Mouse (Mus musculus): ENCODE results near the gene Scap. TPM values are rescaled to one million over a fixed set of nuclear protein-coding genes. Genes with fewer than 3 reads are reported as not detected.

Scap gene
- polyA plus RNA-seq, 1 experiment from 2014 or later = 33.4 TPM

DNA sequence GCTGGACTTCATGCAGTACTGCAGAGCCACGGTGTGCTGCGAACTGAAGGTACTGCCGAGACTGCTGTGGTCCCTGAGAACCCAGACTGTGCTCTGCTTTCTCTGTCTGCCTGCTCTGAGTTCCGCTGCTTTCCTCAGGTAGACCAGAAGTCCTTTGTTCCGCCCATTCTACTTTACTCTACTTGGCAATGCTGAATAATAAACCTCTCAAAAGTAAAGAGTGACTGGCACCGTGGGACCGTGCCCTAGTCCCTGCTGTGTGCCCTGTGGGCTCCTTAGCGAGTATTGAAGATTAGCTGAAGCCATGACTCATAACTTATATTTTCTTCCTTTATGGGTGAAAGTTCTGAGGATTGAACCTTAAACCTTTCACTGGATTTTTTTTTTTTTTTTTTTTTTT lies 17.2 kb upstream of the Scap start:
- no peak for DNase-seq (ENCODE audit: low spot score)
- no peak overlapping the region for H3K27ac ChIP-seq
- 95% methylated on average over 8 of the region's 8 CpGs for WGBS
- no peaks in the 10 kb centered on the region for H3K9me3 ChIP-seq (replicated peaks; ENCODE audit: low read length)
- H3K4me1 ChIP-seq (replicated peaks; ENCODE audit: insufficient read depth, low read length) = no peaks in the 10 kb centered on the region
- no peak overlapping the region for H3K4me3 ChIP-seq (replicated peaks; ENCODE audit: low read depth, low read length)
- no peak overlapping the region for H3K4me2 ChIP-seq (ENCODE audit: low read length)
- H3K27me3 ChIP-seq (ENCODE audit: insufficient read depth, low read length) = no peaks in the 10 kb centered on the region
- no peak for TF ChIP-seq CTCF (IDR thresholded peaks at IDR 0.05; ENCODE audit: low read depth)
- H3K9ac ChIP-seq (ENCODE audit: low read depth, low read length) = no peak overlapping the region
- 0 out of 2 replicates have a peak, but pooled peaks cover 17% of the 10 kb centered on the region for H3K36me3 ChIP-seq (ENCODE audit: insufficient read depth, low read length)
- no peak for ATAC-seq (replicated peaks; ENCODE audit: low FRiP score, low read depth)

DNA sequence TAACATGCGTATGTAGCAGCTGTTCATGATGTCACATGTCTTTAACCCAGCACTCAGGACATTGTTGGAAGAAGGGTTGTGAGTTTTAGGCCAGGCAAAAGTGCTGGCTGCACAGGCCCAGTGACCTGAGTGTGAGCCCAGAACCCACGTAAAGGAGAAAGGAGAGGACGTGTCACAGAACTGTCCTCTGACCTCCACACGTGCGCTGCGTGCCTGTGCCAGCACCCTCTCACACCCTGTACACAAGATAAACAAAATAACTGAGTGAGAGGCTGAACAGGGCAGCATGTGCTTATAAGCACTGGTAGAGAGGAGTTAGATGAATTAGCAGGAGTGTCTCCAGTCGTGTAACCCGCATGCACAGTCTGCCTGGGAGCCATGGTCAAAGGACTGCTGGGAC lies 16.6 kb upstream of the Scap start:
- Histone ChIP-seq H3K9me3 (replicated peaks; ENCODE audit: low read length) (no peaks in the 10 kb centered on the region), H3K4me1 (replicated peaks; ENCODE audit: insufficient read depth, low read length) (no peaks in the 10 kb centered on the region), H3K36me3 (ENCODE audit: insufficient read depth, low read length) (peaks cover 20% of the 10 kb centered on the region; the same call in 1 of the 2 replicates), H3K4me3 (replicated peaks; ENCODE audit: low read depth, low read length) (no peak overlapping the region), H3K4me2 (ENCODE audit: low read length) (no peak overlapping the region), H3K9ac (ENCODE audit: low read depth, low read length) (no peak overlapping the region), H3K27me3 (ENCODE audit: insufficient read depth, low read length) (no peaks in the 10 kb centered on the region), H3K27ac (no peak overlapping the region)
- no peak for TF ChIP-seq CTCF (IDR thresholded peaks at IDR 0.05; ENCODE audit: low read depth)
- DNase-seq (ENCODE audit: low spot score) (no peak), ATAC-seq (replicated peaks; ENCODE audit: low FRiP score, low read depth) (no peak)
- WGBS = 92% methylated on average over 8 of the region's 8 CpGs

DNA sequence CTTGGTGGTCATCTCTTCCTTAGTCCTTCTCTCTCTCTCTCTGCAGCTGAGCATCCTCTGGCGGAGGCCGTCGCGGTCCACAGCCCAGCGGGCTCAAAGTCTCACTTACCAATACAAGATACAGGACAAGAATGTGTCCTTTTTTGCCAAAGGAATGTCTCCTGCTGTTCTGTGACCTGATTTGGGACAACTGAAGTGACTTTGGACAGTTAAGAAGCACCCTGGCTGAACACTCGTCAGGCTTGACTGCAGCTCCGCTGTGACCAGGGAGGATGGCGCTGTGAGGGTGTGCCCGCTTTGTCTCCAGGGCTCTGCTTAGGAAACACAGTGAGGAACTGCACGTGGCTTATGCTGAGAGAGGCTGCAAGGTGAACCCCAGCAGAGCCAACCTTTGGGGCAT lies 12.3 kb upstream of the Scap start:
- ATAC-seq (replicated peaks; ENCODE audit: low FRiP score, low read depth) = peak; percentile 80
- TF ChIP-seq CTCF (IDR thresholded peaks at IDR 0.05; ENCODE audit: low read depth) = no peak

DNA sequence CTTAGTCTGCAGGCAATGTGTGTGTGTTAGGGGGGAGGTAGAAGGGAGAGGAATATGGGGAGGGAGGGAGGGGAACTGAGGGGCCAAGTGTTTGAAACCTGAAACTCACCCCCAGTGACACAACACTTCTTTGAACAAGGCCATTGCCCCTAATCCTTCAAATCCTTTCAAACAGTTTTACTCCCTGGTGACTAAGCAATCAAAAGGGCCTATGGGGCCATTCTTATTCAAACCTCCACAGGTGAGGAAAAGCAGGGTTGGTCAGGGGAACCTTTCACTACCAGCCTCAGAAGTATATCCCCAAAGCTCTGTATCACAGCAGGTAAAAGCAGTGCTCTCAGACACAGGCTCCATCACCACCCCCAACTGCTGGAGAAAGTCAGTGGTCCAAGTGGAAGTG lies 10.1 kb upstream of the Scap start:
- Histone ChIP-seq H3K9ac (ENCODE audit: low read depth, low read length) (no peak overlapping the region), H3K4me1 (replicated peaks; ENCODE audit: insufficient read depth, low read length) (no peaks in the 10 kb centered on the region), H3K27ac (no peak overlapping the region), H3K9me3 (replicated peaks; ENCODE audit: low read length) (no peaks in the 10 kb centered on the region), H3K4me3 (replicated peaks; ENCODE audit: low read depth, low read length) (no peak overlapping the region), H3K27me3 (ENCODE audit: insufficient read depth, low read length) (no peaks in the 10 kb centered on the region), H3K36me3 (ENCODE audit: insufficient read depth, low read length) (peaks cover 8% of the 10 kb centered on the region; the same call in 1 of the 2 replicates), H3K4me2 (ENCODE audit: low read length) (no peak overlapping the region)
- no peak for TF ChIP-seq CTCF (IDR thresholded peaks at IDR 0.05; ENCODE audit: low read depth)
- DNase-seq (ENCODE audit: low spot score) = no peak
- ATAC-seq (replicated peaks; ENCODE audit: low FRiP score, low read depth) = no peak

More for the DNA sequence above, 12.3 kb upstream of the Scap start:
- WGBS = 75% methylated on average over 10 of the region's 10 CpGs
- H3K9ac ChIP-seq (ENCODE audit: low read depth, low read length) = no peak overlapping the region
- peaks cover 8% of the 10 kb centered on the region; the same call in 1 of the 2 replicates for H3K36me3 ChIP-seq (ENCODE audit: insufficient read depth, low read length)
- H3K4me1 ChIP-seq (replicated peaks; ENCODE audit: insufficient read depth, low read length) = no peaks in the 10 kb centered on the region
- H3K27me3 ChIP-seq (ENCODE audit: insufficient read depth, low read length) = no peaks in the 10 kb centered on the region
- H3K4me3 ChIP-seq (replicated peaks; ENCODE audit: low read depth, low read length) = no peak overlapping the region
- peak; percentile 19 for DNase-seq (ENCODE audit: low spot score)
- no peak overlapping the region for H3K4me2 ChIP-seq (ENCODE audit: low read length)
- no peak overlapping the region for H3K27ac ChIP-seq
- H3K9me3 ChIP-seq (replicated peaks; ENCODE audit: low read length) = no peaks in the 10 kb centered on the region

DNA sequence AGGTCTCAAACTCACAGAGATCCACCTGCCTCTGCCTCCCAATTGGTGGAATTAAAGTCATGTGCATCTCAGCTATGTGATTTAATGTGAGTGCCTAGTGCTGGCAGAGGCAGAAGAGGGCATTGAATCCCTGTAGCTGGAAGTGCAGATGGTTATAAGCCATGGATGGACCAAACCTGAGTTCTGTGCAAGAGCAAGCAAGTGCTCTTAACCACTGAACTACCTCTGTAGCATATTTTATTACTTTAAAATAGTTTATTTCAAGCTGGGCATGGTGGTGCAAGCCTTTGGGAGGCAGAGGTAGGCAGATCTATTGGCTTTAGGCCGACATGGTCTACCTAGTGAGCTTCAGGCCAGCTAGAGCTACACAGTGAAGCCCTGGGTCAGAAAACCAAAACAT lies 8.9 kb upstream of the Scap start:
- Histone ChIP-seq H3K27ac (no peak overlapping the region), H3K27me3 (ENCODE audit: insufficient read depth, low read length) (no peaks in the 10 kb centered on the region), H3K9me3 (replicated peaks; ENCODE audit: low read length) (no peaks in the 10 kb centered on the region), H3K36me3 (ENCODE audit: insufficient read depth, low read length) (peaks cover 7% of the 10 kb centered on the region; the same call in 1 of the 2 replicates), H3K4me2 (ENCODE audit: low read length) (no peak overlapping the region), H3K4me1 (replicated peaks; ENCODE audit: insufficient read depth, low read length) (no peaks in the 10 kb centered on the region), H3K9ac (ENCODE audit: low read depth, low read length) (no peak overlapping the region), H3K4me3 (replicated peaks; ENCODE audit: low read depth, low read length) (no peak overlapping the region)
- TF ChIP-seq CTCF (IDR thresholded peaks at IDR 0.05; ENCODE audit: low read depth) = no peak
- DNase-seq (ENCODE audit: low spot score) (no peak), ATAC-seq (replicated peaks; ENCODE audit: low FRiP score, low read depth) (no peak)
- WGBS = 81% methylated on average over 1 of the region's 1 CpGs

DNA sequence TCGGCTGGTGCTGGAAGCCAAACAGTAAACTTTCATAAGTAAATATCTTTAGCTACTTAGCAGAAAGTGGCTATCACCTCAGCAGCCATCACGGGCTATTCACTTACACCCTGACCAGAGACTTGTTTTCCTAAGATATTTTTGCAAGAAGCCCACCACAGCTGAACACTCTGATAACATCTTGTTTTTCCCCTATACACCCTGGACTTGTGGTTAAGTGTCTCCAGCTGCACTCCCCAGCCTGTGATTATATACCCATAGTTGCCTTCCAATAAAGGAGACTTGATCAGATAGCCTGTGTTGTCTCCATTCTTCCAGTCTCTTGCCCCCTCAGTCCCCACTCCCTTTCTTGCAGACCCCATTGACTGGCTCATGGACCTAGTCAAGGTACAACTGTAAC lies 4.9 kb upstream of the Scap start:
- Histone ChIP-seq H3K4me2 (ENCODE audit: low read length) (no peak overlapping the region), H3K9me3 (replicated peaks; ENCODE audit: low read length) (no peaks in the 10 kb centered on the region), H3K4me1 (replicated peaks; ENCODE audit: insufficient read depth, low read length) (no peaks in the 10 kb centered on the region), H3K27me3 (ENCODE audit: insufficient read depth, low read length) (no peaks in the 10 kb centered on the region), H3K9ac (ENCODE audit: low read depth, low read length) (no peak overlapping the region), H3K36me3 (ENCODE audit: insufficient read depth, low read length) (no peaks in the 10 kb centered on the region), H3K27ac (no peak overlapping the region), H3K4me3 (replicated peaks; ENCODE audit: low read depth, low read length) (no peak overlapping the region)
- TF ChIP-seq CTCF (IDR thresholded peaks at IDR 0.05; ENCODE audit: low read depth) = no peak
- DNase-seq (ENCODE audit: low spot score) (no peak), ATAC-seq (replicated peaks; ENCODE audit: low FRiP score, low read depth) (no peak)
- WGBS = 85% methylated on average over 2 of the region's 2 CpGs

DNA sequence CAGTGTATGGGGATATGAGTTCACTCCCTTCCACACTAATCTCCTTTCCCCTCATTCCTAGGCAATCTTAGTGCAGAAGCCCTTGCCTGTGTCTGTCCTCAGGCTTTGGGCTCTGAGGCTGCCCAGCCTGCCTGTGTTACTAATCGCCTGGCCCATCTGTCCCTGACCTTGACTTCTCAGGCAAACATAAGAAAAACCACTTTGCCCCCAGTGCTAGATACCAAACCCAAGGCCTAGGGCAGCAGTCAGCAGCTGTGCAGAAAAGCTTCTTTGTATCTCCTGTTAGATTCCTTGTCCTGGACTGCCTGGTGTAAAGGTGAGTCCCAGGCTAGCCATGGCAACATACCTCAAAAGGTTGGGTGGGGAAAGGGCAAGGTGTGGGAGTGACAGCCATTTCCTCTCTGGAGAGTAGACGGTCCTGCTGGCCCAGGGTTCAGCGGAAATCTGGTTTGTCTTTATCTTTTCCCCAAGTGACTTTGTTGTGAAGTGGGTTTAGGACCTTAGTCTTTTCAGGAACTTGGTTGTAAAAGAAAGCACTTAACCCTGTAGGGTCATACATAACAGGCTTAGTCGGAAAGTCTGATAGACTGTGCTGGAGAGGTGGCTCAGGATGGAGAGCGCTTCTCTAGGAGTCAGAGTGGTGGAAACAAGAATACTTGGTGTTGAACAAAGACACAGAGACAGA lies 4.0 kb upstream of the Scap start:
- Histone ChIP-seq H3K27me3 (ENCODE audit: insufficient read depth, low read length) (no peaks in the 10 kb centered on the region), H3K4me2 (ENCODE audit: low read length) (no peak overlapping the region), H3K36me3 (ENCODE audit: insufficient read depth, low read length) (no peaks in the 10 kb centered on the region), H3K4me1 (replicated peaks; ENCODE audit: insufficient read depth, low read length) (no peaks in the 10 kb centered on the region), H3K9ac (ENCODE audit: low read depth, low read length) (no peak overlapping the region), H3K4me3 (replicated peaks; ENCODE audit: low read depth, low read length) (no peak overlapping the region), H3K27ac (no peak overlapping the region), H3K9me3 (replicated peaks; ENCODE audit: low read length) (no peaks in the 10 kb centered on the region)
- DNase-seq (ENCODE audit: low spot score) = no peak
- ATAC-seq (replicated peaks; ENCODE audit: low FRiP score, low read depth) = no peak
- TF ChIP-seq CTCF (IDR thresholded peaks at IDR 0.05; ENCODE audit: low read depth) = no peak
- WGBS = 40% methylated on average over 5 of the region's 5 CpGs
